Mouse (Mus musculus) lung, postnatal 0 days (tissue): ENCODE measurements around the gene Tekt4.

Experiments
- CTCF ChIP-seq: IDR thresholded peaks from 2 replicates; pipeline ENCODE4 v1.5.1; 2016; ENCODE audit warnings: antibody characterized with exemption, mild to moderate bottlenecking
- EP300 ChIP-seq: IDR thresholded peaks from 2 replicates; pipeline ENCODE4 v1.6.1; 2016; ENCODE audit warnings: antibody characterized with exemption, mild to moderate bottlenecking, control low read depth

DNA sequence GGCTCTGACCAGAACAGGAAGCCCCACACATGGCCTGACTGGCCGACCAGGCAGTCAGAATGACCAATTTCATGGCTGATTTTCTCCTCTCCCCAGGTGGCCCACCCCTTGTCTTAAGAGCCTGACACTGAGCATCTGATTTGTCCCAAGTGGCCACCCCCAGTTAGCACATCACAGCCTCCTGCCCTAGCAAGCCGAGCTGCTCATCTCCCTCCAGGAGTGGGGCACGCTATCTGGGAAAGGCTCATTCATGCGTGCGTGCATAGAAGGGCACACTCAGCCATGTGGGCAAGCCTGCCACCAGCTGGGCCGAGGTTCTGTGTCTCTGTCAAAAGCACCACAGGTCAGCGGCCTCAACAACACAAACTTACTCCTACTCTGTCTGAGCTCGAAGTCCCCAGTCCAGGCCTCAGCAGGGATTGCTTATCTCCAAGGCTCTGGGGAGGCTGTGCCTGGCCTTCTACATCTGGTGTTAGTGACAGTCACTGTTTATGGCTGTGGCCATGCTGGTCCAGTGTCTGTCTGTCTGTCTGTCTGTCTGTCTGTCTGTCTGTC, 29.8 kb upstream of the Tekt4 start:
- TF ChIP-seq CTCF (no peak), EP300 (no peak)
